Mouse (Mus musculus) heart, postnatal 14 days (tissue): ENCODE results near the gene Axl. TPM values are rescaled to one million over a fixed set of nuclear protein-coding genes. Genes with fewer than 3 reads are reported as not detected.
"Not testable (repeated sequence)": the region's sequence is repeated elsewhere in the genome, so short reads cannot be mapped to it uniquely, and the experiment has no call there.

ENCODE experiments used
- DNase-seq, 2 experiments: peaks; one replicate each; pipeline ENCODE4 v3.0.0; 2021 to 2022
- intact Hi-C: fragments of 180-260 bp; cut with DNase I; formaldehyde crosslinking; loops from one replicate; pipeline ENCODE4 v1.15.1; 2025
- total RNA-seq, 2 experiments: library from RNA; stranded (reverse); gene quantifications; 2 replicates each; pipeline ENCODE4 v1.2.3; 2021

Gene Axl
- total RNA-seq, 2 experiments from 2014 or later, result 94.3 to 122 TPM

DNA sequence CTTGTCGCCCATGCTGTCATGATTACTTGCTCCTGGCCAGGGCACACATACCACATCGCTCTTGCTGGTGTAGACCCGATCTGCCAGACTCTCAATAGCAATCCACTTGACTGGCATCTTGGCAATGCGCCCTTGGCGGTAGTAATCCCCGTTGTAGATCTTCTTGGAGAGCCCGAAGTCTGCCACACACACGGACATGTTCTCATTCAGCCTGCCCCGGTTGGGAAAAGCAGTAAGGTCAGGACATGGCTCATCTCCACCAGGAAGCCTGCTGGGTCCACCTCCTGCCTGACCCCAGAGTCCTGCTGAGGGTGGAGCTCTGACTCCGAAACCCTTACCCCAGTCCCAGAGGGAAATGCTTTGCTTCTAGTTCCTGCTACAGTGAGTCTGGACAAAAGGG lies 27.2 kb downstream of the Axl start:
- intact Hi-C loops, result no loop called here
- peak; percentile 52 to 54 for DNase-seq

GRCm38 (mm10) chr7:25756011-25756410 lies 32.5 kb downstream of the Axl start:
- DNase-seq, result peak; percentile 91
- intact Hi-C loops, result loop anchor here (1.0 kb wide), 1 partner anchor 49 kb away; no protein-coding TSS in a partner anchor

- DNase-seq, result peak; percentile 55 to 68
- intact Hi-C loops, result loop anchor here (2.0 kb wide), 1 partner anchor 67 kb away; no protein-coding TSS in a partner anchor
These were observed 33.1 kb downstream of the Axl start for GRCm38 (mm10) chr7:25755468-25755833.

- peak; percentile 98 to 99 for DNase-seq
- intact Hi-C loops, result loop anchor here (2.0 to 5.0 kb wide), 2 partner anchors 66 to 128 kb away; partner anchors contain the start of gene B3gnt8
These were observed 33.6 kb downstream of the Axl start, which contains the start of gene Hnrnpul1 for GRCm38 (mm10) chr7:25754738-25755467. Gene Hnrnpul1, minus strand, starts transcription at chr7:25754757.

- intact Hi-C loops, result loop anchor here (2.0 to 5.0 kb wide), 2 partner anchors 66 to 127 kb away; partner anchors contain the start of gene B3gnt8
- no peak for DNase-seq
These were observed 34.1 kb downstream of the Axl start for GRCm38 (mm10) chr7:25754439-25754737.

- peak in 1 of 2 experiments; percentile 60 for DNase-seq
- intact Hi-C loops, result loop anchor here (2.0 to 5.0 kb wide), 3 partner anchors 29 to 127 kb away; partner anchors contain the start of gene B3gnt8
These were observed 34.7 kb downstream of the Axl start for GRCm38 (mm10) chr7:25753643-25754438.

- intact Hi-C loops, result loop anchor here (2.0 to 5.0 kb wide), 2 partner anchors 28 to 126 kb away; partner anchors contain the start of gene B3gnt8
- DNase-seq, result no peak
These were observed 35.4 kb downstream of the Axl start for GRCm38 (mm10) chr7:25753076-25753475.

GRCm38 (mm10) chr7:25746844-25747243 lies 41.7 kb downstream of the Axl start:
- DNase-seq, result no peak
- intact Hi-C loops, result no loop called here

DNA sequence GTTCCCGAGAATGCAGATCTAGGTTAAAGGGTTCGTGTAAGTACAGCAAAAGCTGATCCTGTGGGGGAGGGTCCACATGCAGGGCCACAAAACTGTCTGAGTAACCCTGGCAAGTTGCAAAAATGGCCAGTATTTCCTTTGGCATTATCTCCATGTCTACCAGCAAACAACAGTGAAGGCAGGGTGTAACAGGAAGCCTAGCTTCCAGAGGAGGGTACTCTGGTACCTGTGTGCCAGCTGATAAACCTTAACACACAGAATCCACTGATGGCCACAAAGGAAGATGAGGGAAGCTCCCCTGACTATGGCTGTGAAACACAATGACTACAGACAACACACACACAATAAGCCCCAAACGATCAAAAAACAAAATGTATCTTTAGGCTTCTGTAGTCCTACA lies 50.2 kb downstream of the Axl start:
- intact Hi-C loops, result no loop called here
- no peak for DNase-seq

DNA sequence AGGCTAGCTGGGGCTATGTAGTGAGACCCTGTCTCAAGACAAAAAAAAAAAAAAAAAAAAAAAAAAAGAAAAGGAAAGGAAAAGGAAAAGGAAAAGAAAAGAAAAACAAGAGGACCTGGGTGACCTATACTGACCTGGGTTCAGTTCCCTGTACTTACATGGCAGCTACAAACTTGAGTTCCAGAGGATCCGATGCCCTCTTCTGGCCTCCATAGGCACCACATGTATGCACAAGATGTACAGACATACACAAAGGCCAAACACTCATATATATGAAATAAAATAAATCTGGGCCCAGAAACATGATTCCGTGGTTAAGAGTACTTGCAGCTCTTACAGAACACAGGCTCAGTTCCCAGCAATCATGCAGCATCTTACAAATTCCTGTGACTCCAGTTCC lies 51.6 kb downstream of the Axl start:
- intact Hi-C loops, result no loop called here
- no peak for DNase-seq

GRCm38 (mm10) chr7:25734991-25735390 lies 53.5 kb downstream of the Axl start:
- intact Hi-C loops, result no loop called here
- no peak for DNase-seq

DNA sequence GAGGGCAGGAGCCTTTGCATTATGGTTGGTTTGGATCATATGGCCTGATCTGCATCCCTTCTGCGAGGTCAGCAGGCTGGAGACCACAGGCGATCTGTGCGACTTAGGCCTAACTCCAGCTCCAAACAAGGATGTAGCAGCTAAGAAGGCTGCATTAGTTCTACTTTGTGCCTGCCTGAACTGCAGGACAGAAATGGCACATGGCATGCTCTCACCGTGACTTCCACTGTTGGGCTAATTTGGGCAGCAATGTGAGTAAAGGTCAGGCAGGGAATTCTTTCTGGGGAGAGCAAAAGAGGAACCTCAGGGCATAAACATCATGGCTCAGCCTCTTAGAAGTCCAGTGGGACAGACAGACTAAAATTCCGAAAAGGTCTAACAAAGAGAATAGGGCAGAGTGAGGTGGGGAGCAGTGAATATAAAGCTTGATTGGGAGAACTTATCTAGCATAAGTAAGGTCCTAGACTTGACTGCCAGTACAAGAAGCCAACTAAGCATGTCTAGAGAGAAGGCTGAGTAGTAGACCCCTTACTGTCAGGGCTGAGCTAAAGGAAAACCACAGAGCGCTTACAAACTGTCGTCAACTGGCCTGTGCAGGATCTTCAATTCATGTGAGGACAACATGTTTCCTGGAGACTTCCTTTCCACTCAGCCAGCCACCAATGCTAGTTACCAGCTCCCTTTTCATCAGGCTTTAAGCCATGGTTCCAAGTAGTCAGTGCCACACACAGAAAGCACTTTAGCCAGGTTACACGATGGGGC lies 57.0 kb downstream of the Axl start:
- intact Hi-C loops, result no loop called here
- DNase-seq, result no peak

GRCm38 (mm10) chr7:25729862-25730261 lies 58.6 kb downstream of the Axl start:
- peak; percentile 56 to 76 for DNase-seq
- intact Hi-C loops, result no loop called here

DNA sequence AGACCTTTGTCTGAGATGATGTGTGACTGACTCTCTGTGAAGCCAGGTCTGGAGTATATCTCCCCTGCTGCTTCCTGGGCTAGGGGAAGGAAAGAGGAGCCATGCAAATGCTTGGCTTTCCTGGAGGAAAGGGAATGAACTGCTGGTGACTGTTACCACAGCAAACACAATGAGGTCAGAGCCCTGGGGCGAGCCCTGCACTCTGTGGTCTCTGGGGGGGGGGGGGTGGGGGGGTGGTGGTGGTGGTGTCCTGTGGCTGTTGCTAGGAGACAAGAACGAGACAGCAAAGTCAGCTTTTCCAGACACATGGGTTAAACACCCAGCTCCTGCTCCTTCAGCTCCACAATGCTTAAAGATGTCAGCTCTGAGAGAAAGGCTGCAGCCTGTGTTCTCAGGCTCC lies 59.1 kb downstream of the Axl start:
- DNase-seq, result no peak
- intact Hi-C loops, result no loop called here

GRCm38 (mm10) chr7:25727800-25728199 lies 60.7 kb downstream of the Axl start:
- DNase-seq, result no peak
- intact Hi-C loops, result no loop called here

DNA sequence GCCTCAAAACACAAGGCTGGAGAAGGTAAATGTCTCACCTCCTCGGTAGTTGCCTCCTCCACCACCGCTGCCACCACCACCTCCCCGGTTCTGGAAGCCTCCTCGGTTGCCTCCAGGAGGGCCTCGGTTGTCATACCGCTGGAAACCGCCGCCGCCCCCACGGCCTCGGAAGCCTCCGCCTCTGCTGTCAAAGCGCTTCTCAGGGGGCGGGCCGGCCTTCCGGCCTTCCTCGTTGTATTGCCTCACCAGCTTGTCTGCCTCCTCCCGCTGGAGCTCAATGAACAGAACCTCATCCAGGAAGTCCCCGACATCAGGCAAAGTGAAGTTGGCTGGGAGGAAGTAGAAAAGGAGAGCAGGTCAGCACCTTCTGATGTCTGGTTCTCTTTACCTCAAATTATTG lies 62.6 kb downstream of the Axl start:
- DNase-seq, result no peak
- intact Hi-C loops, result loop anchor here (2.0 kb wide), 1 partner anchor 27 kb away; no protein-coding TSS in a partner anchor

DNA sequence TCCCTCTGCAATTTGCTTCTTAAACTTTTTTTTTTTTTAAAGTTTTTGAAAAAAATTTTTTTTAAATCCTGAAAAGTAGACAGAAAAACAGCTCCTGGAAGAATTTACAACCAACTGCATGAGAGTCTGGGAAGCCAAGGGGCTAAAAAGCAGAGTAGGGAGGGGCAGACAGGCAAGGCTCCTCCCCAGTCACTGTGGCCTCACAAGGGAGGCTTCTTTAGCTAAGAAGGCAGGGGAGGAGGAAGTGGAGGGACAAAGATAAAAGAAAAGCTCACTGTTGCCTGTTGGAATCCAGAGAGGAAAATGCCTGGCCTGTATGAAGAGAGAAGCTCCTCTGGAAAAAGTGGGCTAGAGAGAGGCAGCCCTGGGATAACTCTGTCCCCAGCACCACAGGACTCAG lies 66.7 kb downstream of the Axl start:
- not testable (repeated sequence) for DNase-seq
- intact Hi-C loops, result loop anchor here (1.0 kb wide), 1 partner anchor 84 kb away; no protein-coding TSS in a partner anchor

GRCm38 (mm10) chr7:25720760-25721159 lies 67.7 kb downstream of the Axl start:
- DNase-seq, result no peak
- intact Hi-C loops, result loop anchor here (1.0 kb wide), 1 partner anchor 85 kb away; no protein-coding TSS in a partner anchor

GRCm38 (mm10) chr7:25719761-25720610 lies 68.5 kb downstream of the Axl start:
- peak; percentile 81 to 89 for DNase-seq
- intact Hi-C loops, result no loop called here
